Mouse (Mus musculus): ENCODE results near the gene Rap1gap.

- TF ChIP-seq CTCF (IDR thresholded peaks at IDR 0.05; ENCODE audit: low read depth) (peak; percentile 24; the same call in 1 of the 2 replicates), EP300 (IDR thresholded peaks at IDR 0.05; ENCODE audit: low read depth) (no peak)
These were observed 82.6 kb downstream of the Rap1gap start for GRCm38 (mm10) chr4:137747091-137747490.
